Mouse (Mus musculus): ENCODE data around the gene Erich3. TPM values are rescaled to one million over a fixed set of nuclear protein-coding genes. Genes with fewer than 3 reads are reported as not detected.

Gene Erich3
- polyA plus RNA-seq, 3 experiments from 2014 or later, result not detected

DNA sequence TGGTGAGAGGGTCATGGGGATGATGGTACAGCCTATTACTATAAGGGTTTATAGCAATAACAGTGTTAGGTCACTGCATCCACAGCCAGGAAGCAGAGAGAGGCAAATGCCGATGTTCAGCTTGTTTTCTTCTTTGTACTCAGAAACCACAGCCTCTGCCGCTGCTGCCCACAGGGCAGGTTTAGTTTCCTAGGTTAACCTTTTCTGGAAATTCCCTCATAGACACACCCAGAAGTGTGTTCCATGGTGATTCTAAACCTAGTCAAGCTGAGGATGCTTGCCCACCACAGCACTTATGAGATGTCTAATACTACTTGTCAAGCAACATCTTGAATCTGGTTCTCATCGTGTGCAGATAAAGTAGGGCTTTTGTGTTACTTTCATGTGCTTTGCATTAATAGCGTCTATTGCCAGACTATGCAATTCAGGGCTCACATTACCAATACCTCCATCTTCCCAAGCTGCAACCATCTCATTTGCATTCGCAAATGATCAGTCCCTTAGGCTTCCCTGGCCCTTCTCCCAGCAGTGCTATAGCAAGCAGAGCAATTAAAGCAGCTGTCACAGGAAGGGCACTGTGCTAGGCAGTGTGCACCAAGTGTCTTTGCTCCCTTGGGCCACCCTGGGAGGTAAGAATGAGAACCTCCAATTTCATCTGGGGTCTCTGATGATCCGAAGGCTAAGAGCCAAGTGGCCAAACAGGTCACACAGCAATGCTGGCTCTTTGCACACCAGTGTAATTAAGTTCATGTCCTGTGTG is 115.4 kb downstream of the Erich3 start:
- ATAC-seq, result peak; percentile 60

DNA sequence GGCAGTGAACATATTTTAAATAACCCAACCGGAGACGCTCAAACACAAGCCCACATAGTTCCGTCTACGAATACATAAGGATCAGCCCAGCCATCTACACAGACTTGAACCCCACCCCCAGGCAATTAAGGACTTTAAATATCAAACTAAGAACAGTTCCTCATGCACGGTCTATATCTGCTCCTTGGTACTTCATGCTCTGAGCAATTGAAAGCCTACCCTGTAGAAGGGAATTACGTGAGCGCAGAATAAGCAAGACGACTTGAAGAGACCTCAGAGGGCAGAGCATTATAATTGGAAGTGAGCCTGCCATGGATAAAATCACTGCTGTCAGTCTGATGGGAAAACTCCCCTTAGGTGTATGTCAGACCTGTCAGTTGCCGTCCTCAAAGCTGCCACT is 122.7 kb downstream of the Erich3 start:
- ATAC-seq, result no peak

DNA sequence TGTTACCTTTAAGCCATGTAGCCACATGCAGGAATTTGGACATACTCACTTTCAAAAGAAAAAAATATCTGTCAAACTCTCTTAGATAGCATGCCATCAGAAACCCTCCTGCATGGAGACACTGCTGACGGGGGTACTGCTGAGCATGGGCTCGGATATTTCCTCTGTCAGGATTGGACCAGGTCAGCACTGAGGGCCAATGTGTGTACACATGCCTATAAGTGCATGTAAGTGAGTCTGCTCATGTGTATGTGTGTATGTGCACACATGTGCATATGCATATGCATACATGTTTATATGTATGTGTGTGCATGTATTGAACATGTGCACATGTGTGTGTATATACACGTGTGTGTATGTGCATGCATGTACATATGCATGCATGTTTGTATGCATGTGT is 124.0 kb downstream of the Erich3 start:
- no peak for ATAC-seq

DNA sequence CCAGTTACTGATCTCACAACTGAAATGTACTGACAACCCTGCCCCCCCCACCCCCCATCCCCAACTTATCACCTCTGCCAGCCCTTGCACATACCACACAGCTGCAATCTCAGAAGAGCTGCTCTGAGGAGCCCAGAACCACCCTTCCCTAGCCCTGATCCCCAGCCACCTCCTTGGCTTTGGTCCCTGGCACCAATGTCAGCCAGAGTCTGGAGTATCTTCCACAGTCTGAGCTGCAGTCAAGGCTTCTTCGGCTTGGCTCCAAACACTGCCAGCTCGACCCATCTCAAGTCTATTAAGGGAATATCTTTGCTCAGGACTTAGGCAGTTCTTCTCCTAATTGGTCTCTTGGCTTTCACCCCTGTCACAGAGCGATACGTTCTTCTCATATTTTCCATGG is 129.9 kb downstream of the Erich3 start:
- no peak for ATAC-seq

DNA sequence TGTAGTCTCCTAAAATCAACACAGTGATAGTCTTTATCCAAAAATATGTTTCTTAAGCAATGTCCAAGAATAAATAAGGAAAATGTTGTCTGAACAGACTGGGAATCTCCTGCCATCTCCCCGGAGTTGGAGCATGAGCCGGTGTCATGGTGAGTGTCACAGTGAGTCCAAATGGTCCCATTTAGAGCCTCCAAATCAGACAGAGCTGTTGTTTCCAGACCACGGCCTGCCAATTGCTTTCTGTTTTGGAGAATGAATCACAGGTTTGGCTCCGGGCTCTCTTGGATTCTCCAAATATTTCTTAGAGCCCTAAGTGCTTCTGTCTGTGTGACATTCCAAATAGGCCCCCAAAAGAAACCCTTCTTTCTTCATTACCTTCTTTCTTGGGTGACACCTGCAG is 135.1 kb downstream of the Erich3 start:
- ATAC-seq, result no peak

DNA sequence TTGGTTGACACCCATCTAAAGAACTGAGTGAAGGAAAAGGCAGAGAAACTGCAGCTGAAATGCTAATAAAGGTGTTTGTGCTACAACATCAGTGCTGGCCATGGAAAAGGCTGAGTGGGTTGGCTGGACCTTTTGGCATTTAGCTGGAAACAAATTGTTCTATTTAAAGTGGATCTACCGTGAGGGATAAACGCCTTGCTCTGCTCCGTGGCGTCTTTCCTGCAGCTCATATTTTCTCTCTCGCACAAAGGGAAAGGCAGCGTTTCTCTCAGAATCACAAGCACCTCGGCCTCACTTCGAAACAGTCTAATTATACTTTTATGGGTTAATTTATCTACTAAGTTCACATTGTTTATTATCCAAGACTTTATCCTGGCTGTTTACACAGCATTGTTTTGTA is 136.8 kb downstream of the Erich3 start:
- no peak for ATAC-seq

GRCm38 (mm10) chr3:154800888-154801429 is 137.3 kb downstream of the Erich3 start:
- ATAC-seq, result no peak

GRCm38 (mm10) chr3:154806626-154807025 is 143.0 kb downstream of the Erich3 start:
- no peak for ATAC-seq

- ATAC-seq, result no peak
Observed at GRCm38 (mm10) chr3:154810273-154810870, 146.7 kb downstream of the Erich3 start.

DNA sequence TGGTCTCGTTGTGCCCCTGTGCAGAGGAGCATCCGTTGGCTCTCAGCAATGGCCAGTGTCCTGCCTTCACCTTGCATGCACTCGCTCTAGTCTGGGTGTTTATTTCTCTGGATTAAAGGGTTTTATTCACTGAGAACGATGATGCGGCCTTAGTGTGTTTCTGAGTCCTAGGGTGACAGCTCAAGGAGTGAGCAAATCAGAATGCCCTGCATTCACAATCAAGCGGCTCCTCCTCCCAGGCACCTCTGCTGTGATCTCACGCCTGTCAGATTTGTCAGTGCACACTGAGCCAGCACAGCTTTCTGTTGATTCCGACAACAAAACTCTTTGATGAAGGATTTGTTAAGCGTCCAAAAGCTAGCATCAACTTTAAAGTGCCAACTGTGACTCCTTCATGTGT is 147.6 kb downstream of the Erich3 start:
- no peak for ATAC-seq

DNA sequence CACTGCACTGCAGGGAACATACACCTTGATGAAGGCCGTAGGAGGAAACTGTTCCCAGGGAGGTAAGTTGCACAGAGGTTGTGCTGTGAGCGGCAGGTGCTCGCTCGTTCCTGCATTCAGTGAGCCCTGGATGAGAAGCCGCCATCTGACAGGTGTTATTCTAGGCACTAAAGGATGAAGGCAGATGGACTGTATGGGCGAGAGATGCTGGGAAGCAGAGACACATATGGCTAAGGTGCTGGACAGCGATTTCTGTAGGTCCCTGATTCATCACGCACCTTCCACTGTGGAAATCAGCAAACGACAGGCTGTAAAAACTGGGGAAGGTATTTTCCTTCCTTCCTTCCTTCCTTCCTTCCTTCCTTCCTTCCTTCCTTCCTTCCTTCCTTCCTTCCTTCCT is 148.2 kb downstream of the Erich3 start:
- no peak for ATAC-seq

GRCm38 (mm10) chr3:154812893-154813292 is 149.2 kb downstream of the Erich3 start:
- no peak for ATAC-seq

DNA sequence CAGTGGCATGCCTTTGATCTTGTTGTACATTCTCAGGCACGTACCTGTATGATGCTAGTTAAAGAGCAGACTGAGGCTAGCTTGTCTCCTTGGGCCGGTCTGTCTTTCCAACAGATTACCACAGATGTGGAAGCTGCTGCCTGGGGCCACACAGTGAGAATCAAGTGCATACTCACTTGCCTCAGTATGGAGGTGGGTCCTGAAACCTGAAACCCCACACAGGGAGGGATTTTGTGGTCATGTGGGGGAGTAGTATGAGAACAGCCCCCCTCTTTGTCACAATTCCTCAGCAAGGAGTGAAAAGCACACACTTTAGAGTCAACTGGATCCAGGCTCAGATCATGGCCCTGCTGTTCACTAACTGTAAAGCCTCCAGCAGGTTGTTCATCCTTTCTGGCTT is 151.9 kb downstream of the Erich3 start:
- ATAC-seq, result no peak

DNA sequence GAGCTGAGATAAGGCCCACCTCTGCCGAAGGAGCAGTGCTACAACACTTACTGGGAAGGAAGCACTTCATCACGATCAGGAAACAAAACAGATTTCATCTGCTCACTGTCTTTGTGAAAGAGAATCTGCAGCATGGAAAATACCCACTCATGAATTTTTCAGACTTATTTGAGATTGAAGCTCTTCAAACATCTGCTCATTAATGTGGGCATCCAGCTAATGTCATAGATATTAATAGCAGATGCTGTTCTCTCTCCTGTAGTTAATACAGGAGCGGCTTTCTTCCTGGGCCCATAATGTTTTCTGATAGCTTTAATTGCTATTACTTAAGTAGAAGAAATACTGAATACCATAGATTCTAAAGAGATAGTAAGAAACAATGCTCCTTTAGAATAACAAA is 152.6 kb downstream of the Erich3 start:
- no peak for ATAC-seq

DNA sequence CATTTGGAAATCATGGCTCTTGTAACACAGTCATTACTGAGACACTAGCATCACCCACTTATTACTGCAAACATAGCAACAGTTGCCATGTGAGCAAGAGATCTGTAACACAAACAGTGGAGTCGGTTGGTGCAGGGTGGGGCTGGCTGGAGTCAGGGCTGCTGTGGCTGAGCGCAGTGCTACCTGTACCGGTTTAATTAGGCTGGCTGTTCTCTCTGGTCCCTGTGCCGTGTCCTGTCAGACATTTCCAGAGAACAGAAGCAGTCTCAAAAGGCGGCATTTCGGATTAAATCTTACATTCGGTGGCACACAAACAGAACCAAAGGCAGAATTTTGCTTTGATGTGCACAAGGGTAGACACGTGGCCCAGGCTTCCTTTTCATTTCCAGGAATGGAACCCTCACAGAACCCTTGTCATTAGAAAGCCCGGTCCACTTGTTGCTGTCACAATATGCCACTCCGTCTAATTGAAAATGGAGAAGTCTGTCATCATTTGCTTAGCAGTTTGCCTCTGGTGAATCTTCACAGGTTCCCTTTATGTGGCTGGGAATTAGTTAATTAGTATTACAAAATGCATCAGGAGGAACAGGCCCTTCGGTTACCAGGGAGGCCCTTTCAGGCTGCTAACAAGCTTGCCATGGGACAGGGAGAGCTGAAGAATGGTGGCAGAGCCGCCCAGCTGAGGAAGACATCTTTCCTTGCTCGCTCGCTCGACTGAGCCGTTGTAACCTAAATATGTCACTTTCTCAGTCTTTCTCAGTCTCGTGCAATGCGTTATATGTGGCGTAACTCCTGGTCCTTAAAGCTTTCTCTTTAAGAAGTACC is 153.4 kb downstream of the Erich3 start:
- ATAC-seq, result peak; percentile 63

Other genes starting within 250 kb of the Erich3 start
- gene Cryz, start 67.1 kb upstream of the Erich3 start, polyA plus RNA-seq (2017; shearing (Covaris generic)), result 1 to 10 TPM; 1.8 to 3.9 (median 3.6) TPM
- 1 to 10 TPM; 7.1 to 9.7 (median 7.6) TPM for gene Tyw3, start 66.8 kb upstream of the Erich3 start, polyA plus RNA-seq (2017; shearing (Covaris generic))